Mouse (Mus musculus) erythroblast, embryonic 14.5 days (primary cell): ENCODE measurements around the gene Ndufb2.

Experiments used
- GATA1 ChIP-seq: IDR thresholded peaks from 2 replicates; pipeline ENCODE4 v1.6.1; 2012; ENCODE audit warnings: low read length, inconsistent platforms, mixed read lengths
- TAL1 ChIP-seq: IDR thresholded peaks from 3 replicates; pipeline ENCODE4 v1.6.1; 2012; ENCODE audit warnings: low read length, inconsistent platforms, mixed read lengths

GRCm38 (mm10) chr6:39604565-39604964 is 12.2 kb downstream of the Ndufb2 start:
- TF ChIP-seq TAL1: no peak
- TF ChIP-seq GATA1: no peak
